Mouse (Mus musculus) MEL (cell line): ENCODE measurements at regions not wholly inside any gene's neighbourhood (a gene's known extent, or its start where the extent isn't known, plus 50 kb on each side); places are given as distances from the start of the nearest gene placed in this dataset.

Experiments used
- DNase-seq: peaks from one replicate; pipeline ENCODE4 v3.0.0; 2011; ENCODE audit warnings: low read depth, low spot score
- H3K27ac ChIP-seq: 2 replicates; pipeline ENCODE4 v1.5.1; 2012; ENCODE audit warnings: low read depth, mild to moderate bottlenecking, control low read depth, low read length, moderate library complexity; ENCODE audit not compliant: control insufficient read depth
- H3K27me3 ChIP-seq, 2 experiments: fragments of 150-350 bp in 1 of 2; sonication (generic) in 1 of 2; 2 replicates each; pipeline ENCODE4 v1.6.1; 2012; ENCODE audit warnings: low read length in 2 of 2, mild to moderate bottlenecking in 2 of 2, improper control_type of control experiment in 1 of 2, moderate library complexity in 1 of 2; ENCODE audit not compliant: insufficient read depth in 2 of 2, control insufficient read depth in 1 of 2
- H3K36me3 ChIP-seq, 2 experiments: 2 replicates each; pipeline ENCODE4 v1.6.1; 2012 to 2014; ENCODE audit warnings: low read length in 2 of 2, improper control_type of control experiment in 1 of 2, inconsistent platforms in 1 of 2, mild to moderate bottlenecking in 1 of 2; ENCODE audit not compliant: insufficient read depth in 2 of 2, control insufficient read depth in 1 of 2
- H3K4me1 ChIP-seq, 2 experiments: fragments of 150-350 bp in 1 of 2; sonication (generic) in 1 of 2; 2 replicates each; pipeline ENCODE4 v1.6.1; 2012; ENCODE audit warnings: low read length in 2 of 2, improper control_type of control experiment in 1 of 2, mild to moderate bottlenecking in 1 of 2; ENCODE audit not compliant: insufficient read depth in 2 of 2, control insufficient read depth in 1 of 2
- H3K4me3 ChIP-seq, 2 experiments: fragments of 150-350 bp in 1 of 2; sonication (generic) in 1 of 2; 2 replicates each; pipeline ENCODE4 v1.5.1; 2012; ENCODE audit warnings: low read depth in 2 of 2, low read length in 2 of 2, mild to moderate bottlenecking in 2 of 2, moderate library complexity in 2 of 2, control low read depth in 1 of 2, improper control_type of control experiment in 1 of 2; ENCODE audit not compliant: control insufficient read depth in 1 of 2, insufficient read depth in 1 of 2
- H3K79me2 ChIP-seq: 2 replicates; pipeline ENCODE4 v1.6.1; 2012; ENCODE audit warnings: mild to moderate bottlenecking, low read length, moderate library complexity; ENCODE audit not compliant: control insufficient read depth, poor library complexity, insufficient read depth
- H3K9ac ChIP-seq: 2 replicates; pipeline ENCODE4 v1.6.1; 2012; ENCODE audit warnings: low read depth, mild to moderate bottlenecking, control low read depth, low read length, moderate library complexity; ENCODE audit not compliant: control insufficient read depth, poor library complexity, severe bottlenecking
- H3K9me3 ChIP-seq: fragments of 150-350 bp; sonication (generic); replicated peaks from 2 replicates; pipeline ENCODE4 v1.6.1; 2012; ENCODE audit warnings: mild to moderate bottlenecking, low read length, improper control_type of control experiment, moderate library complexity; ENCODE audit not compliant: insufficient read depth
- E2F4 ChIP-seq: IDR thresholded peaks from 2 replicates; pipeline ENCODE4 v1.6.1; 2011; ENCODE audit warnings: low read depth, low read length, improper control_type of control experiment, borderline replicate concordance
- GATA1 ChIP-seq: IDR thresholded peaks from 2 replicates; pipeline ENCODE4 v1.6.1; 2011; ENCODE audit warnings: low read depth, low read length, improper control_type of control experiment
- KAT2A ChIP-seq: conservative IDR thresholded peaks from 2 replicates; pipeline ENCODE4 v1.6.1; 2012; ENCODE audit warnings: low read depth, low read length, improper control_type of control experiment, inconsistent platforms
- MAFK ChIP-seq: IDR thresholded peaks from 2 replicates; pipeline ENCODE4 v1.6.1; 2011; ENCODE audit warnings: low read depth, mild to moderate bottlenecking, low read length, improper control_type of control experiment, borderline replicate concordance
- MAZ ChIP-seq: IDR thresholded peaks from 2 replicates; pipeline ENCODE4 v1.6.1; 2012; ENCODE audit warnings: low read depth, mild to moderate bottlenecking, inconsistent platforms, low read length, improper control_type of control experiment
- MEF2A ChIP-seq: IDR thresholded peaks from 2 replicates; pipeline ENCODE4 v1.6.1; 2014; ENCODE audit warnings: low read depth, mild to moderate bottlenecking, inconsistent platforms, low read length, improper control_type of control experiment; ENCODE audit not compliant: poor library complexity, insufficient replicate concordance, severe bottlenecking; ENCODE audit errors: extremely low read depth
- NELFE ChIP-seq: IDR thresholded peaks from 2 replicates; pipeline ENCODE4 v1.6.1; 2011; ENCODE audit warnings: low read depth, low read length, improper control_type of control experiment
- NRF1 ChIP-seq: IDR thresholded peaks from 2 replicates; pipeline ENCODE4 v1.6.1; 2014; ENCODE audit warnings: low read depth, mild to moderate bottlenecking, inconsistent platforms, low read length, improper control_type of control experiment, moderate library complexity; ENCODE audit not compliant: poor library complexity, insufficient read depth, severe bottlenecking
- POLR2A ChIP-seq, 2 experiments: IDR thresholded peaks; 2 replicates each; pipeline ENCODE4 v1.6.1; 2011 to 2012; ENCODE audit warnings: low read length in 2 of 2, mild to moderate bottlenecking in 2 of 2, control low read depth in 1 of 2, improper control_type of control experiment in 1 of 2, low read depth in 1 of 2, moderate library complexity in 1 of 2; ENCODE audit not compliant: control insufficient read depth in 1 of 2, insufficient read depth in 1 of 2, poor library complexity in 1 of 2
- POLR2AphosphoS2 ChIP-seq: IDR thresholded peaks from 2 replicates; pipeline ENCODE4 v1.6.1; 2011; ENCODE audit warnings: low read length, improper control_type of control experiment
- RAD21 ChIP-seq: IDR thresholded peaks from 2 replicates; pipeline ENCODE4 v1.6.1; 2011; ENCODE audit warnings: mild to moderate bottlenecking, low read depth, low read length, improper control_type of control experiment
- RCOR1 ChIP-seq: IDR thresholded peaks from 2 replicates; pipeline ENCODE4 v1.6.1; 2012; ENCODE audit warnings: low read depth, mild to moderate bottlenecking, inconsistent platforms, low read length, improper control_type of control experiment
- SIN3A ChIP-seq: IDR thresholded peaks from 2 replicates; pipeline ENCODE4 v1.6.1; 2012; ENCODE audit warnings: low read length, improper control_type of control experiment, inconsistent platforms
- SMC3 ChIP-seq: IDR thresholded peaks from 2 replicates; pipeline ENCODE4 v1.6.1; 2011; ENCODE audit warnings: low read depth, low read length, improper control_type of control experiment
- TAL1 ChIP-seq: IDR thresholded peaks from 2 replicates; pipeline ENCODE4 v1.6.1; 2012; ENCODE audit warnings: mild to moderate bottlenecking, inconsistent platforms, low read length, moderate library complexity, mixed read lengths
- TCF12 ChIP-seq: IDR thresholded peaks from 2 replicates; pipeline ENCODE4 v1.6.1; 2014; ENCODE audit warnings: low read depth, mild to moderate bottlenecking, inconsistent platforms, low read length, improper control_type of control experiment, moderate library complexity
- UBTF ChIP-seq: IDR thresholded peaks from 2 replicates; pipeline ENCODE4 v1.6.1; 2012; ENCODE audit warnings: low read depth, mild to moderate bottlenecking, inconsistent platforms, low read length, improper control_type of control experiment, moderate library complexity, borderline replicate concordance; ENCODE audit not compliant: insufficient read depth
- USF1 ChIP-seq: IDR thresholded peaks from 2 replicates; pipeline ENCODE4 v1.6.1; 2014; ENCODE audit warnings: low read depth, mild to moderate bottlenecking, inconsistent platforms, low read length, improper control_type of control experiment, moderate library complexity
- ZC3H11A ChIP-seq: IDR thresholded peaks from 2 replicates; pipeline ENCODE4 v1.6.1; 2012; ENCODE audit warnings: low read depth, mild to moderate bottlenecking, inconsistent platforms, low read length, improper control_type of control experiment
- ZMIZ1 ChIP-seq: IDR thresholded peaks from 2 replicates; pipeline ENCODE4 v1.6.1; 2012; ENCODE audit warnings: low read depth, mild to moderate bottlenecking, inconsistent platforms, low read length, improper control_type of control experiment, moderate library complexity

DNA sequence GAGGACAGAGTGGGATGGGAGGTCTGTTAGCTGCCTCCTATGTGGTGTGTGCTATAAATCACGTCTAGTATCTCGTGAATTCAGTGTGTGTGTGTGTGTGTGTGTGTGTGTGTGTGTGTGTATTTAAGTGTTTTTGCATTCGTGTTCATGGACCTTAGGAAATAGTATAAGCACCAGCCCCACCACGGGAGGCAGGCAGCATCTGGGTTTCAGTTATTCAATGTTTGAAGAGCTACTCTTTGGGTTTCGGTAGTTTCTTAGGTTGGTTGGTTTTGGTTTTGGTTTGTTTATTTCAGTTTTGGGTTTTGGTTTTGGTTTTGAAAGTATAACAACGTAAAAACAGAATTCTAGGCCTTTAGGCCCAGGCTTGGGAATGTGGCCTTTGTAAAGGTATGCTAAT, 113.5 kb upstream of the Clint1 start:
- no peaks in the 10 kb centered on the region for H3K9me3 ChIP-seq
- no peak for DNase-seq

DNA sequence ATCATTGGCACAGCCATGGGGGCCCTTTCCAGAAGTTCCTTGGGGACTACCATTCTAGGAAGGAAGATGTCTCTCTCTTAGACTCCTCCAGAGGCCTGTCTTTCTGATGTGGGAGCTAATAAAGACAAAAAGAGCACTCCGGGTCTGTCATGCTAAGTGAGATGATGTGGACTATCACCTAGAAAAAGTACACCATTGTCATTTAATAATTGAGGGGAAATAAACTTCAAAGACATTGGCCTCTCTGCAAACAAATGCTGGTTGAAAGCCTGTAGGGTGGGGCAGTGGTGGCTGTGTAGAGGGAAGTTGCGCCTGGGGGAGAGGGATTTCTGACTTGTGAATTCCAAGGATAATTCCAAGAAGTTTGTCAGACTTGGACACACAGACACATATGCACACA, 105.9 kb upstream of the Clint1 start:
- DNase-seq = no peak
- Histone ChIP-seq H3K9ac (no peak overlapping the region), H3K4me3 (no peak overlapping the region), H3K9me3 (no peaks in the 10 kb centered on the region), H3K27me3 (no peaks in the 10 kb centered on the region; a peak in 2 of 4 replicates)
- no peak for TF ChIP-seq SIN3A
- TF ChIP-seq NELFE = no peak
- TF ChIP-seq MEF2A = no peak
- no peak for TF ChIP-seq TCF12
- TF ChIP-seq, all 39 proteins: peak for 0
- H3K4me1 ChIP-seq = no peaks in the 10 kb centered on the region
- no peak overlapping the region for H3K27ac ChIP-seq
- no peaks in the 10 kb centered on the region for H3K36me3 ChIP-seq
- no peaks in the 10 kb centered on the region for H3K79me2 ChIP-seq

More for the DNA sequence above, 113.5 kb upstream of the Clint1 start:
- no peaks in the 10 kb centered on the region for H3K4me1 ChIP-seq
- H3K27ac ChIP-seq = no peak overlapping the region
- H3K36me3 ChIP-seq = no peaks in the 10 kb centered on the region
- no peaks in the 10 kb centered on the region for H3K79me2 ChIP-seq
- peaks cover 0 to 1% of the 10 kb centered on the region in 2 experiments for H3K27me3 ChIP-seq
- no peak overlapping the region for H3K4me3 ChIP-seq
- no peak overlapping the region for H3K9ac ChIP-seq
- TF ChIP-seq RCOR1 (no peak), USF1 (no peak), NELFE (no peak), MAZ (no peak), ZMIZ1 (no peak), E2F4 (no peak), POLR2AphosphoS2 (no peak), NRF1 (no peak), KAT2A (no peak), ZC3H11A (no peak), UBTF (no peak), SMC3 (no peak), POLR2A (IDR thresholded peaks at IDR 0.05; ENCODE audit: control insufficient read depth in 1 of 2, insufficient read depth in 1 of 2, low read depth in 1 of 2, low read length in 2 of 2, poor library complexity in 1 of 2) (no peak), GATA1 (no peak), MAFK (no peak), TAL1 (no peak), RAD21 (no peak)
